Mouse (Mus musculus) embryonic facial prominence, embryonic 14.5 days (tissue): ENCODE measurements at regions not wholly inside any gene's neighbourhood (a gene's known extent, or its start where the extent isn't known, plus 50 kb on each side); places are given as distances from the start of the nearest gene placed in this dataset.

Experiments
- ATAC-seq: fragments of 200-750 bp; cut with Nextera tagmentation; 2 replicates; pipeline ENCODE4 v1.8.0; 2017; ENCODE audit warnings: low read depth, moderate number of reproducible peaks, moderate TSS enrichment
- DNase-seq: peaks from one replicate; pipeline ENCODE4 v3.0.0-alpha.2; 2015; ENCODE audit warnings: low spot score
- H3K27ac ChIP-seq: fragments of 300-500 bp; sonication (generic); replicated peaks from 2 replicates; pipeline ENCODE4 v1.5.1; 2014; ENCODE audit warnings: low read depth, mild to moderate bottlenecking, low read length, moderate library complexity
- H3K27me3 ChIP-seq: fragments of 300-500 bp; sonication (generic); replicated peaks from 2 replicates; pipeline ENCODE4 v1.6.1; 2014; ENCODE audit warnings: low read length; ENCODE audit not compliant: control insufficient read depth, insufficient read depth
- H3K36me3 ChIP-seq: fragments of 300-500 bp; sonication (generic); 2 replicates; pipeline ENCODE4 v1.6.1; 2014; ENCODE audit warnings: low read length, mixed read lengths; ENCODE audit not compliant: control insufficient read depth, insufficient read depth
- H3K4me1 ChIP-seq: fragments of 300-500 bp; sonication (generic); 2 replicates; pipeline ENCODE4 v1.6.1; 2014; ENCODE audit warnings: antibody characterized with exemption, low read length; ENCODE audit not compliant: control insufficient read depth, insufficient read depth
- H3K4me2 ChIP-seq: fragments of 300-500 bp; sonication (generic); 2 replicates; pipeline ENCODE4 v1.6.1; 2014; ENCODE audit warnings: low read depth, mild to moderate bottlenecking, low read length, moderate library complexity, mixed read lengths
- H3K4me3 ChIP-seq: fragments of 300-500 bp; sonication (generic); 2 replicates; pipeline ENCODE4 v1.5.1; 2014; ENCODE audit warnings: low read depth, mild to moderate bottlenecking, low read length
- H3K9ac ChIP-seq: fragments of 300-500 bp; sonication (generic); 2 replicates; pipeline ENCODE4 v1.6.1; 2014; ENCODE audit warnings: low read depth, mild to moderate bottlenecking, low read length, moderate library complexity, mixed read lengths
- H3K9me3 ChIP-seq: fragments of 300-500 bp; sonication (generic); 2 replicates; pipeline ENCODE4 v1.6.1; 2016; ENCODE audit warnings: low read length; ENCODE audit not compliant: control insufficient read depth
- WGBS: fragments of 180-500 bp; shearing (Covaris S2); extraction: QIAGEN DNeasy Blood & Tissue Kit; methylation state at CpG from one replicate; pipeline ENCODE4 v1.1.7; 2014; 5-methylcytosine and 5-hydroxymethylcytosine counted together

GRCm38 (mm10) chr5:45007930-45008329 is 208.4 kb upstream of the Ldb2 start:
- no peak overlapping the region for H3K4me2 ChIP-seq
- H3K4me3 ChIP-seq, result no peak overlapping the region
- H3K27ac ChIP-seq, result no peak overlapping the region
- no peak overlapping the region for H3K9ac ChIP-seq
- H3K36me3 ChIP-seq, result no peaks in the 10 kb centered on the region
- WGBS, result 47% methylated on average over 2 of the region's 2 CpGs
- ATAC-seq (no peak), DNase-seq (peak; percentile 35)
- no peaks in the 10 kb centered on the region for H3K27me3 ChIP-seq
- H3K9me3 ChIP-seq, result no peaks in the 10 kb centered on the region
- H3K4me1 ChIP-seq, result no peaks in the 10 kb centered on the region

GRCm38 (mm10) chr5:45000996-45001395 is 201.5 kb upstream of the Ldb2 start:
- no peak for ATAC-seq
- Histone ChIP-seq H3K9ac (no peak overlapping the region), H3K9me3 (no peaks in the 10 kb centered on the region), H3K4me3 (no peak overlapping the region), H3K27me3 (no peaks in the 10 kb centered on the region), H3K4me1 (no peaks in the 10 kb centered on the region), H3K36me3 (no peaks in the 10 kb centered on the region), H3K27ac (no peak overlapping the region), H3K4me2 (no peak overlapping the region)
- DNase-seq, result no peak

- no peak for ATAC-seq
- peak; percentile 6 for DNase-seq
- H3K9me3 ChIP-seq, result no peaks in the 10 kb centered on the region
- no peaks in the 10 kb centered on the region for H3K27me3 ChIP-seq
- WGBS, result 67% methylated on average over 3 of the region's 3 CpGs
- no peaks in the 10 kb centered on the region for H3K36me3 ChIP-seq
- no peak overlapping the region for H3K27ac ChIP-seq
- H3K4me2 ChIP-seq, result no peak overlapping the region
- no peaks in the 10 kb centered on the region for H3K4me1 ChIP-seq
- no peak overlapping the region for H3K9ac ChIP-seq
- no peak overlapping the region for H3K4me3 ChIP-seq
Measured at GRCm38 (mm10) chr5:44999032-44999431, 199.6 kb upstream of the Ldb2 start.

- no peak overlapping the region for H3K4me2 ChIP-seq
- ATAC-seq (peak; percentile 87), DNase-seq (peak; percentile 88)
- 9% methylated on average over 9 of the region's 9 CpGs for WGBS
- H3K9ac ChIP-seq, result 0 out of 2 replicates have a peak overlapping the region, but pooled peaks have one; percentile 26
- peaks cover 8% of the 10 kb centered on the region for H3K4me1 ChIP-seq
- no peaks in the 10 kb centered on the region for H3K27me3 ChIP-seq
- peak overlapping the region; percentile 89 for H3K27ac ChIP-seq
- H3K4me3 ChIP-seq, result no peak overlapping the region
- H3K9me3 ChIP-seq, result no peaks in the 10 kb centered on the region
- H3K36me3 ChIP-seq, result no peaks in the 10 kb centered on the region
Measured at GRCm38 (mm10) chr5:44975456-44976195, 176.1 kb upstream of the Ldb2 start.

GRCm38 (mm10) chr5:44943023-44943921 is 143.8 kb upstream of the Ldb2 start:
- no peak overlapping the region for H3K9ac ChIP-seq
- no peaks in the 10 kb centered on the region for H3K36me3 ChIP-seq
- H3K4me1 ChIP-seq, result peaks cover 10% of the 10 kb centered on the region; the same call in 1 of the 2 replicates
- H3K4me2 ChIP-seq, result no peak overlapping the region
- no peaks in the 10 kb centered on the region for H3K27me3 ChIP-seq
- 14% methylated on average over 7 of the region's 7 CpGs for WGBS
- H3K9me3 ChIP-seq, result 0 out of 2 replicates have a peak, but pooled peaks cover 6% of the 10 kb centered on the region
- ATAC-seq, result peak; percentile 91
- DNase-seq, result peak; percentile 80
- peak overlapping the region; percentile 41; the same call in 1 of the 2 replicates for H3K27ac ChIP-seq
- no peak overlapping the region for H3K4me3 ChIP-seq

- Histone ChIP-seq H3K4me2 (no peak overlapping the region), H3K27ac (peak overlapping the region; percentile 41; the same call in 1 of the 2 replicates), H3K4me1 (peaks cover 10% of the 10 kb centered on the region; the same call in 1 of the 2 replicates), H3K9me3 (0 out of 2 replicates have a peak, but pooled peaks cover 6% of the 10 kb centered on the region), H3K36me3 (no peaks in the 10 kb centered on the region), H3K27me3 (no peaks in the 10 kb centered on the region), H3K9ac (no peak overlapping the region), H3K4me3 (no peak overlapping the region)
- WGBS, result 39% methylated on average over 2 of the region's 2 CpGs
- ATAC-seq (no peak), DNase-seq (no peak)
Measured at GRCm38 (mm10) chr5:44942575-44942974, 143.1 kb upstream of the Ldb2 start.

- ATAC-seq (no peak), DNase-seq (no peak)
- Histone ChIP-seq H3K4me3 (no peak overlapping the region), H3K4me2 (no peak overlapping the region), H3K27me3 (no peaks in the 10 kb centered on the region), H3K9ac (no peak overlapping the region), H3K4me1 (no peaks in the 10 kb centered on the region), H3K9me3 (no peaks in the 10 kb centered on the region), H3K27ac (no peak overlapping the region), H3K36me3 (no peaks in the 10 kb centered on the region)
- 26% methylated on average over 2 of the region's 2 CpGs for whole genome bisulfite sequencing
Measured at GRCm38 (mm10) chr5:44925476-44925875, 126.0 kb upstream of the Ldb2 start.

- no peaks in the 10 kb centered on the region for H3K9me3 ChIP-seq
- no peaks in the 10 kb centered on the region for H3K36me3 ChIP-seq
- WGBS, result 15% methylated on average over 2 of the region's 2 CpGs
- peak overlapping the region; percentile 22; the same call in 1 of the 2 replicates for H3K27ac ChIP-seq
- no peaks in the 10 kb centered on the region for H3K4me1 ChIP-seq
- DNase-seq (peak; percentile 83), ATAC-seq (peak; percentile 86)
- H3K9ac ChIP-seq, result no peak overlapping the region
- H3K4me3 ChIP-seq, result no peak overlapping the region
- no peak overlapping the region for H3K4me2 ChIP-seq
- H3K27me3 ChIP-seq, result no peaks in the 10 kb centered on the region
Measured at GRCm38 (mm10) chr5:44922129-44922775, 122.8 kb upstream of the Ldb2 start.
